Mouse (Mus musculus): ENCODE data around the gene Insl3.

DNA sequence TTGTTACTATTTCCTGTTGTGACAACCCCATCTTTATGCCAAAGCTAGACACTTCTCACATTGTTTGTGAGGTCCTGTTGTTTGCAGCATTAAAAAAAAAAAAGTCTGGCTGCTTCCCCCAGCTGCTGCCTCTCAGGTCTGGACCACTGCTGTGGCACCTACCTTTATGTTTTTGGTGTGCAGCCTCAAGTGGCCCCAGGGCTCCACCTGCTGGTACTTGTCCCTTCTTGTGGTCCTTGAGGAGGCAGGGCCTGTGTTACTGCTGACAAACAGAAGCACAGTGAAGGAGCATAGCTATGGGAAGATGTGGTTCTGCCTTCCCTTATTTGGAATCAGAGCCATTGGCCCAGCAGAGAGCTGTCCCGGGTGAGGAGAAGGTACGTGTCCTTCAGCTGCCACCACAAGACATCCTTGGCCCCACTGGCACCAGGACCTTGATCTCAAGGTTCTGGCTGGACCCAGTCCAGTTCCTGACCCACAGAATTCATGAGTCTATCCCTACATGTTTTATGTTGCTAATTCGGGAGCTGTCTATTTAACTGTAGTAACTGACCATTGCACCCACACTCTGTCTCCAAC, 42.7 kb downstream of the Insl3 start:
- TF ChIP-seq CTCF (IDR thresholded peaks at IDR 0.05; ENCODE audit: low read depth, low read length) (peak; percentile 26; the same call in 1 of the 2 replicates), POLR2A (IDR thresholded peaks at IDR 0.05; ENCODE audit: borderline replicate concordance, low read depth, low read length) (no peak)

Measured in bone marrow macrophage, adult 2 months (primary cell).